Mouse (Mus musculus) hindbrain, embryonic 14.5 days (tissue): ENCODE measurements around the gene Foxp3. TPM values are rescaled to one million over a fixed set of nuclear protein-coding genes. Genes with fewer than 3 reads are reported as not detected.
A peak's percentile ranks its signal among the peaks of the same experiment; 100 is the strongest.

ENCODE experiments used
- ATAC-seq: fragments of 200-750 bp; cut with Nextera tagmentation; 2 replicates; pipeline ENCODE4 v1.8.0; 2017; ENCODE audit warnings: moderate number of reproducible peaks, mild to moderate bottlenecking, moderate TSS enrichment, moderate library complexity; ENCODE audit not compliant: low FRiP score
- DNase-seq: peaks from one replicate; pipeline ENCODE4 v3.0.0-alpha.2; 2015; ENCODE audit warnings: low spot score
- H3K27ac ChIP-seq: fragments of 300-500 bp; sonication (generic); 2 replicates; pipeline ENCODE4 v1.5.1; 2014; ENCODE audit warnings: mild to moderate bottlenecking, moderate library complexity
- H3K27me3 ChIP-seq: fragments of 300-500 bp; sonication (generic); 2 replicates; pipeline ENCODE4 v1.6.1; 2014; ENCODE audit warnings: mild to moderate bottlenecking, low read length, mixed read lengths; ENCODE audit not compliant: control insufficient read depth, insufficient read depth
- H3K36me3 ChIP-seq: fragments of 300-500 bp; sonication (generic); replicated peaks from 2 replicates; pipeline ENCODE4 v1.6.1; 2014; ENCODE audit not compliant: control insufficient read depth, insufficient read depth
- H3K4me1 ChIP-seq: fragments of 300-500 bp; sonication (generic); replicated peaks from 2 replicates; pipeline ENCODE4 v1.6.1; 2014; ENCODE audit warnings: antibody characterized with exemption, low read length, mixed read lengths; ENCODE audit not compliant: control insufficient read depth, insufficient read depth
- H3K4me2 ChIP-seq: fragments of 300-500 bp; sonication (generic); replicated peaks from 2 replicates; pipeline ENCODE4 v1.6.1; 2014; ENCODE audit warnings: mild to moderate bottlenecking, moderate library complexity
- H3K4me3 ChIP-seq: fragments of 300-500 bp; sonication (generic); replicated peaks from 2 replicates; pipeline ENCODE4 v1.5.1; 2014; ENCODE audit warnings: mild to moderate bottlenecking, low read length
- H3K9ac ChIP-seq: fragments of 300-500 bp; sonication (generic); 2 replicates; pipeline ENCODE4 v1.6.1; 2014
- H3K9me3 ChIP-seq: fragments of 300-500 bp; sonication (generic); 2 replicates; pipeline ENCODE4 v1.6.1; 2016; ENCODE audit warnings: low read length; ENCODE audit not compliant: control insufficient read depth
- WGBS: fragments of 180-500 bp; shearing (Covaris S2); extraction: QIAGEN DNeasy Blood & Tissue Kit; methylation state at CpG from one replicate; pipeline ENCODE4 v1.1.7; 2014; 5-methylcytosine and 5-hydroxymethylcytosine counted together
- polyA plus RNA-seq: library from polyadenylated mRNA; unstranded; fragments of >200 nt; fragmentation: Nextera tagmentation; extraction: Ambion mirVana; gene quantifications from 2 replicates; pipeline ENCODE4 v1.2.1, GENCODE M21; 2014

Foxp3 gene
- polyA plus RNA-seq, 1 experiment from 2014 or later = 0.09 TPM

DNA sequence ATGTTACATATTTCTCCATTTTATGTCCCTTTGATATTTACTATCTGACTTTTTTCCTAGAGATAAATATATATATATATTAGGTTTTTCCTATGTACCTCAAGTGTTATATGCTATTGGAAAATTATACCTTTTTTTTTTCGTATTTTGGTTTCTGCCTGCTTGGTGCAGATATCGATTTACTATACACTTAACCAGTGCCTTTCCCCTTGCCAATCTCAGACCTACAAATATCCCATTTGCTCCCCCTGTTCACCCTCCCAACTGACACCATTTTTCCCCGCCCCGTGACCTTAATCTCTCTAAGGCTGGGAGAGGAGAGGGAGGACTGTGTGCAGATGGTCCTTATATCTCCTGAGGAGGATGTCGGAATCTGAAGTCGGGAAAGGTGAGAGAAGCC lies 33.3 kb downstream of the Foxp3 start, which contains the start of gene Cacna1f:
TSS of gene Cacna1f (plus strand) at position 301 of the 400 bp plus-strand sequence.
- ATAC-seq (no peak), DNase-seq (no peak)
- Histone ChIP-seq H3K27me3 (no peaks in the 10 kb centered on the region), H3K9ac (no peak within 1 kb of the TSS), H3K36me3 (no peaks in the 10 kb centered on the region), H3K4me3 (no peak within 1 kb of the TSS), H3K4me2 (no peak within 1 kb of the TSS), H3K9me3 (no peaks in the 10 kb centered on the region), H3K27ac (no peak within 1 kb of the TSS), H3K4me1 (no peaks in the 10 kb centered on the region)
- WGBS = 82% methylated on average over 6 of the region's 6 CpGs

GRCm38 (mm10) chrX:7610035-7610434 lies 36.6 kb downstream of the Foxp3 start:
- peak overlapping the region; percentile 53 for H3K27ac ChIP-seq
- no peaks in the 10 kb centered on the region for H3K9me3 ChIP-seq
- H3K27me3 ChIP-seq = no peaks in the 10 kb centered on the region
- 23% methylated on average over 21 of the region's 21 CpGs for WGBS
- no peaks in the 10 kb centered on the region for H3K36me3 ChIP-seq
- H3K4me2 ChIP-seq = peak overlapping the region; percentile 76
- ATAC-seq (no peak), DNase-seq (peak; percentile 27)
- peak overlapping the region; percentile 39 for H3K4me3 ChIP-seq
- peak overlapping the region; percentile 53 for H3K9ac ChIP-seq
- no peaks in the 10 kb centered on the region for H3K4me1 ChIP-seq

- Histone ChIP-seq H3K36me3 (no peaks in the 10 kb centered on the region), H3K4me3 (peak overlapping the region; percentile 39), H3K27ac (peak overlapping the region; percentile 53), H3K4me2 (peak overlapping the region; percentile 76), H3K9ac (peak overlapping the region; percentile 53), H3K9me3 (no peaks in the 10 kb centered on the region), H3K27me3 (no peaks in the 10 kb centered on the region), H3K4me1 (no peaks in the 10 kb centered on the region)
- 22% methylated on average over 26 of the region's 26 CpGs for WGBS
- DNase-seq (peak; percentile 28), ATAC-seq (peak; percentile 68)
Observed at GRCm38 (mm10) chrX:7610536-7611258, 37.3 kb downstream of the Foxp3 start.

- ATAC-seq = no peak
- DNase-seq = no peak
- Histone ChIP-seq H3K4me3 (no peak overlapping the region), H3K27me3 (no peaks in the 10 kb centered on the region), H3K9me3 (no peaks in the 10 kb centered on the region), H3K27ac (no peak overlapping the region), H3K4me2 (no peak overlapping the region), H3K4me1 (no peaks in the 10 kb centered on the region), H3K9ac (no peak overlapping the region), H3K36me3 (no peaks in the 10 kb centered on the region)
- WGBS = 84% methylated on average over 12 of the region's 12 CpGs
Observed at GRCm38 (mm10) chrX:7617889-7618551, 44.6 kb downstream of the Foxp3 start.

DNA sequence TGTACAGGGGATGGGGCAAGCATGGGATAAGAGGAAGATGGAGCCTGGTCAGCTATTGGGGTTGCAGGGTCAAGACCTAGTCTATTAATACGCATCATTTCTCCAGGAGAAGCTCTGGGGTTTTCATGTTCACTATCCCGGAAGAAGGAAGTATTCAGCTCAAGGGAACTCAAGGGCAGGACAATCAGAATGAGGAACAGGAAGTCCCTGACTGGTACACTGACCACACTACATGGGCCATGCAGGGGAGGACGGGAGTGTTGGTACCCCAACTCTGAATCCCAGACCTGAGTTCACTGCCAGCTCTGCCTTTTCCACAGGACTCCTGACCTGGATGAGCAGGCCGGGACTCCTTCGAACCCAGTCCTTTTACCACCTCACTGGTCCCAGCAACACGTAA lies 59.1 kb downstream of the Foxp3 start:
- no peaks in the 10 kb centered on the region for H3K36me3 ChIP-seq
- ATAC-seq (no peak), DNase-seq (no peak)
- H3K4me1 ChIP-seq = no peaks in the 10 kb centered on the region
- no peak overlapping the region for H3K4me2 ChIP-seq
- no peaks in the 10 kb centered on the region for H3K9me3 ChIP-seq
- H3K27me3 ChIP-seq = no peaks in the 10 kb centered on the region
- WGBS = 94% methylated on average over 6 of the region's 6 CpGs
- H3K9ac ChIP-seq = no peak overlapping the region
- no peak overlapping the region for H3K4me3 ChIP-seq
- no peak overlapping the region for H3K27ac ChIP-seq

DNA sequence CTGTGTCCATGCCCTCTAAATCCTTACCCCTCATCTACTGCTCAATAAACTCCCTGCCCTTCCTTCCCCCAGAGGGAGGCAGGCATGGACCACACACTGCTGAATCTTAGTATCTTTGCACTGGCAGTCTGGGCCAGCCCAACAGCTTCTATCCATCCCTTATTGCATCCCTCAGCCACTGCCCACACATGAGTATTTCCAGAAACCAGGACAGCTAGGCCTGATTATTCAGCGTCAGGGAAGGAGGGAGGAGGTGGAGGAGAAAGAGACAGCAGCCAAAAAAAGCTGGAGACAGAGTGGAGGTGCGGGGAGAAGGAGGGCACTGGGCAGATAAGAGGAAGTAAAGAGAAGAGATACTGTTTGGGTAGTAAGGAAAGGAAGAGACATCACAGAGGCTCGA lies 61.7 kb downstream of the Foxp3 start:
- WGBS = 85% methylated on average over 3 of the region's 3 CpGs
- no peak overlapping the region for H3K9ac ChIP-seq
- H3K27ac ChIP-seq = no peak overlapping the region

DNA sequence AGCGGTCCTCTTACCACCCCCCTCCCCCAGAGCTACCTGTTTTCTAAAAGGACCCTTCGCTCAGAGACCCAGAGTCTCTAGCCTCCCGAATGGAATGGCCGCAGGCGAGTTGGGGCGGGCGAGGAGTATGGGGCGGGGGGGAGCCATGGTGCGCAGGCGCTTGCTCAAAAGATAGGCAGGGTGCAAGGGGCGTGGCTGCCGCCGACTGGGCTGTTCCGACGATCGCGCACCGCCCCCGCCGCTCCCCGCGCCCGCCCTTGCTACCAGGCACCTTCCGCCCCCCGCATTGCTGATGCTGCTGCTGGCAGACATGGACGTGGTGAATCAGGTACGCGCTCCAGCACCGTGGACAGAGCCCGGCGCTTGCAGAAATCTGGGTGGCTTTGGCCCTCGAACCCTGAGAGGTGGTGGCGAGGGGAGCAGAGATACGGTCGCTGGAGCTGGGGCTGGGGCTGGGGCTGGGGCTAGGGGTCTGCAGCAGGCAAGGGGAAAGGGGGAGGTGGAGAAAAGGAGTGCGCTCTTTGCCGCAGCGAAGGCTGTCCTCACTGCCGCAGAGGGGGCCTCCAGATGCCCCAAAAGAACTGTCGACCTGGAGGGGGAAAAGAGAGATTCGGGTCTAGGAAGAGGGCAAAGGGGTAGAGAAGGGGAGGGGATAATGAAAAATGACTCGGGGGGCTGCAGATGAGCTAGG lies 65.1 kb downstream of the Foxp3 start, which contains the start of gene Syp:
TSS of gene Syp (plus strand) at position 71 of the 691 bp plus-strand sequence.
- WGBS = 15% methylated on average over 41 of the region's 42 CpGs
- peak; percentile 82 for DNase-seq

More for the DNA sequence above, 61.7 kb downstream of the Foxp3 start:
- Histone ChIP-seq H3K9me3 (no peaks in the 10 kb centered on the region), H3K4me3 (no peak overlapping the region), H3K4me1 (no peaks in the 10 kb centered on the region), H3K36me3 (no peaks in the 10 kb centered on the region), H3K27me3 (no peaks in the 10 kb centered on the region), H3K4me2 (no peak overlapping the region)
- DNase-seq (no peak), ATAC-seq (no peak)

GRCm38 (mm10) chrX:7639536-7640325 lies 66.3 kb downstream of the Foxp3 start:
- Histone ChIP-seq H3K4me3 (peak overlapping the region; percentile 50), H3K9ac (peak overlapping the region; percentile 76), H3K9me3 (no peaks in the 10 kb centered on the region), H3K36me3 (peaks cover 20% of the 10 kb centered on the region; the same call in 1 of the 2 replicates), H3K27me3 (no peaks in the 10 kb centered on the region), H3K4me2 (peak overlapping the region; percentile 62), H3K27ac (peak overlapping the region; percentile 85), H3K4me1 (0 out of 2 replicates have a peak, but pooled peaks cover 6% of the 10 kb centered on the region)
- 21% methylated on average over 13 of the region's 13 CpGs for WGBS
- peak; percentile 28; the same call in 1 of the 2 replicates for ATAC-seq
- no peak for DNase-seq

More for the DNA sequence above, 65.1 kb downstream of the Foxp3 start, which contains the start of gene Syp:
- peak; percentile 86 for ATAC-seq
- Histone ChIP-seq H3K36me3 (peaks cover 18% of the 10 kb centered on the region; the same call in 1 of the 2 replicates), H3K27ac (peak within 1 kb of the TSS; percentile 85), H3K9ac (peak within 1 kb of the TSS; percentile 76), H3K9me3 (no peaks in the 10 kb centered on the region), H3K27me3 (no peaks in the 10 kb centered on the region), H3K4me3 (peak within 1 kb of the TSS; percentile 50), H3K4me1 (0 out of 2 replicates have a peak, but pooled peaks cover 6% of the 10 kb centered on the region), H3K4me2 (peak within 1 kb of the TSS; percentile 62)
